Mouse (Mus musculus) midbrain, embryonic 14.5 days (tissue): ENCODE measurements at regions not wholly inside any gene's neighbourhood (a gene's known extent, or its start where the extent isn't known, plus 50 kb on each side); places are given as distances from the start of the nearest gene placed in this dataset.

Source experiments
- ATAC-seq: fragments of 200-750 bp; cut with Nextera tagmentation; 2 replicates; pipeline ENCODE4 v1.8.0; 2017; ENCODE audit warnings: moderate number of reproducible peaks, moderate library complexity; ENCODE audit not compliant: low FRiP score, low TSS enrichment
- DNase-seq: peaks from one replicate; pipeline ENCODE4 v3.0.0-alpha.2; 2015
- H3K27ac ChIP-seq: fragments of 300-500 bp; sonication (generic); replicated peaks from 2 replicates; pipeline ENCODE4 v1.5.1; 2014; ENCODE audit warnings: mild to moderate bottlenecking, low read depth, low read length, moderate library complexity
- H3K27me3 ChIP-seq: fragments of 300-500 bp; sonication (generic); 2 replicates; pipeline ENCODE4 v1.6.1; 2014; ENCODE audit warnings: low read length, control low read depth, mixed read lengths; ENCODE audit not compliant: control insufficient read depth, insufficient read depth
- H3K36me3 ChIP-seq: fragments of 300-500 bp; sonication (generic); 2 replicates; pipeline ENCODE4 v1.6.1; 2014; ENCODE audit warnings: low read length, control low read depth; ENCODE audit not compliant: control insufficient read depth, insufficient read depth
- H3K4me1 ChIP-seq: fragments of 300-500 bp; sonication (generic); 2 replicates; pipeline ENCODE4 v1.6.1; 2014; ENCODE audit warnings: mild to moderate bottlenecking, antibody characterized with exemption, low read length, control low read depth; ENCODE audit not compliant: control insufficient read depth, insufficient read depth
- H3K4me2 ChIP-seq: fragments of 300-500 bp; sonication (generic); 2 replicates; pipeline ENCODE4 v1.6.1; 2014; ENCODE audit warnings: mild to moderate bottlenecking, low read length, moderate library complexity
- H3K4me3 ChIP-seq: fragments of 300-500 bp; sonication (generic); replicated peaks from 2 replicates; pipeline ENCODE4 v1.5.1; 2014; ENCODE audit warnings: low read depth, low read length
- H3K9ac ChIP-seq: fragments of 300-500 bp; sonication (generic); replicated peaks from 2 replicates; pipeline ENCODE4 v1.6.1; 2014; ENCODE audit warnings: mild to moderate bottlenecking, low read length, moderate library complexity
- H3K9me3 ChIP-seq: fragments of 300-500 bp; sonication (generic); 2 replicates; pipeline ENCODE4 v1.6.1; 2016; ENCODE audit warnings: low read length, control low read depth, mixed read lengths; ENCODE audit not compliant: control insufficient read depth
- whole genome bisulfite sequencing: fragments of 180-500 bp; shearing (Covaris S2); extraction: QIAGEN DNeasy Blood & Tissue Kit; methylation state at CpG from one replicate; pipeline ENCODE4 v1.1.7; 2014; 5-methylcytosine and 5-hydroxymethylcytosine counted together

- no peaks in the 10 kb centered on the region for H3K4me1 ChIP-seq
- no peak overlapping the region for H3K4me3 ChIP-seq
- H3K9me3 ChIP-seq = no peaks in the 10 kb centered on the region
- DNase-seq = no peak
- no peaks in the 10 kb centered on the region for H3K36me3 ChIP-seq
- WGBS = 79% methylated on average over 3 of the region's 3 CpGs
- no peak overlapping the region for H3K27ac ChIP-seq
- H3K27me3 ChIP-seq = no peaks in the 10 kb centered on the region
- ATAC-seq = no peak
- no peak overlapping the region for H3K9ac ChIP-seq
- no peak overlapping the region for H3K4me2 ChIP-seq
Measured at GRCm38 (mm10) chr17:87848964-87849363, 51.2 kb upstream of the Kcnk12 start.
